Mouse (Mus musculus): Measurements from ENCODE around the gene Msrb3. TPM values are rescaled to one million over a fixed set of nuclear protein-coding genes. Genes with fewer than 3 reads are reported as not detected.
A peak's percentile ranks its signal among the peaks of the same experiment; 100 is the strongest.

Msrb3 gene
- polyA plus RNA-seq, 2 experiments = 13.9 to 28.8 TPM

DNA sequence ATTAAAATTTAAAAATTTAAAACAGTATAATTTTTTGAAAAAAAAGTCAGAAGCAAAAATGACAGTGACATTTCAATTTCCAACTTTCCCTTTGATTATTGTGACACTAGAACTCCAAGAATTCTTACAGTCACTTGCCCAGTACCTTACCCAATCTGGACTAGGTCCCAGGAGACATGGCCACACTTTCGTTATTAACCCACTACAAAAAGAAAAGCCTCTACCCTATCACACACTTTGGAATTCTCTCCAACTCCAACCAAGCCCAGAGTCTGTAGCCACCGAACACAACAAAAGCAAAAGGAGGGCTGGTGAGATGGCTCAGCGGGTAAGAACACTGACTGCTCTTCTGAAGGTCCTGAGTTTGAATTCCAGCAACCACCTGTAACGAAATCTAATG is 7.8 kb downstream of the Msrb3 start:
- DNase-seq (ENCODE audit: low spot score) = no peak
- WGBS = 95% methylated on average over 4 of the region's 4 CpGs
- Histone ChIP-seq H3K9ac (ENCODE audit: low read depth, low read length, severe bottlenecking) (no peak overlapping the region), H3K4me2 (replicated peaks; ENCODE audit: low read depth, low read length, severe bottlenecking) (no peak overlapping the region), H3K9me3 (ENCODE audit: control insufficient read depth, low read length) (no peaks in the 10 kb centered on the region), H3K36me3 (ENCODE audit: control insufficient read depth, insufficient read depth, low read length) (no peaks in the 10 kb centered on the region; the same call in 1 of the 2 replicates), H3K4me1 (ENCODE audit: control insufficient read depth, insufficient read depth, low read length) (no peaks in the 10 kb centered on the region), H3K27me3 (ENCODE audit: control insufficient read depth, insufficient read depth, low read length) (no peaks in the 10 kb centered on the region), H3K4me3 (replicated peaks; ENCODE audit: low read length) (no peak overlapping the region), H3K27ac (replicated peaks; ENCODE audit: low read depth, low read length) (no peak overlapping the region)
- ATAC-seq (ENCODE audit: low FRiP score, low read depth) = no peak
- no peak for TF ChIP-seq POLR2A (IDR thresholded peaks at IDR 0.05; ENCODE audit: borderline replicate concordance, extremely low read depth, insufficient read depth, insufficient read length)

DNA sequence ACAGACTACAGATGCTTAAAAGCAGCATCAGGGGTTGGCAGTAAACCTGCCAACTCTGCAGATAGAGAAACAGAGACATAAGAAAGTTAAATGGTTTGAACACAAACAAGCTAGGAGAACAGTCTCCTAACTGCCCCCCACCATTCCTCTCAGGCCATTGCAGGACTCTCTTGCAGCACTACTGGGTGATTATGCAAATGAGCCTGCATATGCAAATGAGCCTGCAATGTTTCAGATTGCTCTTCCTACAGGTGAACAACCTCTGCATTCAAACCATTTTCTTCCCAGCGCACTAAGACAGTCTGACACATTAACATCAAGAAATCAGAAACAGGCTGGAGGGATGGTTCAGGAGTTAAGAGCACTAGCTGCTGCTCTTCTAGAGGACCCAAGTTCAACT is 8.3 kb downstream of the Msrb3 start:
- Histone ChIP-seq H3K9me3 (ENCODE audit: control insufficient read depth, low read length) (no peaks in the 10 kb centered on the region), H3K4me3 (replicated peaks; ENCODE audit: low read length) (no peak overlapping the region), H3K4me1 (ENCODE audit: control insufficient read depth, insufficient read depth, low read length) (no peaks in the 10 kb centered on the region), H3K27me3 (ENCODE audit: control insufficient read depth, insufficient read depth, low read length) (no peaks in the 10 kb centered on the region), H3K36me3 (ENCODE audit: control insufficient read depth, insufficient read depth, low read length) (no peaks in the 10 kb centered on the region; the same call in 1 of the 2 replicates), H3K9ac (ENCODE audit: low read depth, low read length, severe bottlenecking) (no peak overlapping the region), H3K27ac (replicated peaks; ENCODE audit: low read depth, low read length) (no peak overlapping the region), H3K4me2 (replicated peaks; ENCODE audit: low read depth, low read length, severe bottlenecking) (no peak overlapping the region)
- 100% methylated on average over 1 of the region's 1 CpGs for WGBS
- ATAC-seq (ENCODE audit: low FRiP score, low read depth) (no peak), DNase-seq (ENCODE audit: low spot score) (no peak)
- no peak for TF ChIP-seq POLR2A (IDR thresholded peaks at IDR 0.05; ENCODE audit: borderline replicate concordance, extremely low read depth, insufficient read depth, insufficient read length)

DNA sequence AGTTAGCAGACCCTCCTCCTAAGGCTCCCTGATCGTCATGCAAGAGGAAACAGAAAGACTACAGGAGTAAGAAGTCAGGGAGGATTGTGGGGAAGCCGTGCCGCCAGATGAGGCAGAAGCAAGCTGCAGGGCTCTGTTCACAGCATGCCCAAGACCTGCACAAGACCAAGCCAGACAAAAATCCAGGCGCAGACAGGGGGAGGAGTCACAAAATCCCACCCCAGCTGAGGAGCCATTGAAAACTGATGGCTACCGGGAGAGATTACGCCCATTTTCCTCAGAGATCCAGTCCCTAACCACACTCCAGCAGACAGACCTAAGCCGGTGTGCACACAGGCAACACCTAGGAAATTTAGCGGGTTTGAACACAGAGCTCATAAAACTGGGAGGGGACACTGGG is 10.4 kb downstream of the Msrb3 start:
- no peak overlapping the region for H3K27ac ChIP-seq (replicated peaks; ENCODE audit: low read depth, low read length)
- no peak overlapping the region for H3K4me3 ChIP-seq (replicated peaks; ENCODE audit: low read length)
- H3K4me2 ChIP-seq (replicated peaks; ENCODE audit: low read depth, low read length, severe bottlenecking) = no peak overlapping the region
- DNase-seq (ENCODE audit: low spot score) (no peak), ATAC-seq (ENCODE audit: low FRiP score, low read depth) (no peak)
- WGBS = 89% methylated on average over 8 of the region's 8 CpGs
- H3K9me3 ChIP-seq (ENCODE audit: control insufficient read depth, low read length) = no peaks in the 10 kb centered on the region
- H3K4me1 ChIP-seq (ENCODE audit: control insufficient read depth, insufficient read depth, low read length) = peaks cover 4% of the 10 kb centered on the region
- no peaks in the 10 kb centered on the region for H3K27me3 ChIP-seq (ENCODE audit: control insufficient read depth, insufficient read depth, low read length)
- no peak overlapping the region for H3K9ac ChIP-seq (ENCODE audit: low read depth, low read length, severe bottlenecking)
- peaks cover 3% of the 10 kb centered on the region; the same call in 1 of the 2 replicates for H3K36me3 ChIP-seq (ENCODE audit: control insufficient read depth, insufficient read depth, low read length)
- TF ChIP-seq POLR2A (IDR thresholded peaks at IDR 0.05; ENCODE audit: borderline replicate concordance, extremely low read depth, insufficient read depth, insufficient read length) = no peak

DNA sequence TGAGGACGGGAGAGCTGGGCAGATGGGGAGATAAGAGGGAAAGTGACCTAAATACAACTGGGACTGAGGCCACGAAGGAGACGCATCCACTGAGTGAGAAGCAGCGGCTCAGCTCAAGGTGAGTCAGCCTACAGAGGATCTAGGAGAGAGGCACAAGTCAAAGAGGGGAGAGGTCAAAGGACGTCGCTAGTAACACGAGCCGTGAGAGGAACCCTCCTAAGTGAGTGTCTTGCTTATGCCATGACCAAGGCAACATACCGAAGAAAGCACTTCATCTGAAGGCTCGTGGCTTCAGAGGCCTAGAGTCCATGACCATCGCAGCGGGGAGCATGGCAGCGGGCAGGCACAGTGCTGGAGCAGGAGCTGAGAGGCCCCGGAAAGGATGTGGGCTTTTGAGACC is 14.7 kb downstream of the Msrb3 start:
- DNase-seq (ENCODE audit: low spot score) = no peak
- H3K4me3 ChIP-seq (replicated peaks; ENCODE audit: low read length) = no peak overlapping the region
- peaks cover 15% of the 10 kb centered on the region for H3K4me1 ChIP-seq (ENCODE audit: control insufficient read depth, insufficient read depth, low read length)
- no peak overlapping the region for H3K27ac ChIP-seq (replicated peaks; ENCODE audit: low read depth, low read length)
- H3K9ac ChIP-seq (ENCODE audit: low read depth, low read length, severe bottlenecking) = no peak overlapping the region
- ATAC-seq (ENCODE audit: low FRiP score, low read depth) = no peak
- 0 out of 2 replicates have a peak, but pooled peaks cover 3% of the 10 kb centered on the region for H3K36me3 ChIP-seq (ENCODE audit: control insufficient read depth, insufficient read depth, low read length)
- no peaks in the 10 kb centered on the region for H3K9me3 ChIP-seq (ENCODE audit: control insufficient read depth, low read length)
- no peak for TF ChIP-seq POLR2A (IDR thresholded peaks at IDR 0.05; ENCODE audit: borderline replicate concordance, extremely low read depth, insufficient read depth, insufficient read length)
- H3K4me2 ChIP-seq (replicated peaks; ENCODE audit: low read depth, low read length, severe bottlenecking) = no peak overlapping the region
- WGBS = 91% methylated on average over 14 of the region's 14 CpGs
- no peaks in the 10 kb centered on the region for H3K27me3 ChIP-seq (ENCODE audit: control insufficient read depth, insufficient read depth, low read length)

DNA sequence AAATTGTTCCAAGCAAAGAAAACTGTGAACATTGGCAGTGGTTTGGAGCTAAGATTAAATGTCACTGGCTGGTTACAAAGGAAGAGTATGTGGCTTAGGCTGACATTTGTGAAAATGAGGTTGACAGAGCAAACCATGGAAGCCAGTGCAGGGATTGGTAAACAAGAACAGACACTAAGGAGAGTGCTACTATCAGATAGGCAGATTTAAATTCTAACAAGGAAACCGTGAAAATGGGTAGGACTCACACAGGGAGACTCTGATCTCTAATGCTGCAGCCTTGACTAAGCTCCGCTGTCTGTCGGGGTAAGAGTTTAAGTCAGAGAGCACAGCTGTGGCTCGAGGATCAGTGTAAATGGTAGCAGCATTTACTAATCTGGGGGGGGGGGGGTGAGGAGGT is 15.2 kb downstream of the Msrb3 start:
- no peak for TF ChIP-seq POLR2A (IDR thresholded peaks at IDR 0.05; ENCODE audit: borderline replicate concordance, extremely low read depth, insufficient read depth, insufficient read length)
- DNase-seq (ENCODE audit: low spot score) (no peak), ATAC-seq (ENCODE audit: low FRiP score, low read depth) (no peak)
- H3K27me3 ChIP-seq (ENCODE audit: control insufficient read depth, insufficient read depth, low read length) = no peaks in the 10 kb centered on the region
- 74% methylated on average over 4 of the region's 4 CpGs for WGBS
- 0 out of 2 replicates have a peak, but pooled peaks cover 3% of the 10 kb centered on the region for H3K36me3 ChIP-seq (ENCODE audit: control insufficient read depth, insufficient read depth, low read length)
- peak overlapping the region; percentile 57; the same call in 1 of the 2 replicates for H3K4me2 ChIP-seq (replicated peaks; ENCODE audit: low read depth, low read length, severe bottlenecking)
- H3K9ac ChIP-seq (ENCODE audit: low read depth, low read length, severe bottlenecking) = no peak overlapping the region
- H3K4me3 ChIP-seq (replicated peaks; ENCODE audit: low read length) = no peak overlapping the region
- H3K9me3 ChIP-seq (ENCODE audit: control insufficient read depth, low read length) = no peaks in the 10 kb centered on the region
- H3K4me1 ChIP-seq (ENCODE audit: control insufficient read depth, insufficient read depth, low read length) = peaks cover 15% of the 10 kb centered on the region
- no peak overlapping the region for H3K27ac ChIP-seq (replicated peaks; ENCODE audit: low read depth, low read length)

DNA sequence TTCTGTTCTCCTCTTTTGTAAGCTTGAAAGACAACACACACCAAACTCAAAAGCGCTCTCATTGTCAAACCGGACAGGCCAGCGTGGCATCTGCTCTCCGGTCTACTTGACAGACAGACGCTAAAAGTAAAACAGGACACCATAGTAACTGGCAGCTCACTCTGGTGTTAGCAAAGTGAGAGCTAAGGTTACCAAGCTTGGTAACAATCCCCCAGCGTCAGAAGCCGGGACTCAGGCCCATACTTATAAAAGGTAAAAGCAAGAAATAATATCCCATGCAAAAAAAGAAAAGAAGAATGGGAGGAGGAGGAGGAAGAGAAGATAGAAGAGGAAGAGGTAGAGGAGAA is 15.9 kb downstream of the Msrb3 start:
- H3K27ac ChIP-seq (replicated peaks; ENCODE audit: low read depth, low read length) = peak overlapping the region; percentile 48; the same call in 1 of the 2 replicates
- peak; percentile 51; the same call in 1 of the 2 replicates for ATAC-seq (ENCODE audit: low FRiP score, low read depth)

More for the DNA sequence above, 15.9 kb downstream of the Msrb3 start:
- Histone ChIP-seq H3K4me1 (ENCODE audit: control insufficient read depth, insufficient read depth, low read length) (peaks cover 15% of the 10 kb centered on the region), H3K27me3 (ENCODE audit: control insufficient read depth, insufficient read depth, low read length) (no peaks in the 10 kb centered on the region), H3K36me3 (ENCODE audit: control insufficient read depth, insufficient read depth, low read length) (0 out of 2 replicates have a peak, but pooled peaks cover 3% of the 10 kb centered on the region), H3K4me2 (replicated peaks; ENCODE audit: low read depth, low read length, severe bottlenecking) (peak overlapping the region; percentile 57), H3K9me3 (ENCODE audit: control insufficient read depth, low read length) (no peaks in the 10 kb centered on the region), H3K9ac (ENCODE audit: low read depth, low read length, severe bottlenecking) (peak overlapping the region; percentile 29; the same call in 1 of the 2 replicates), H3K4me3 (replicated peaks; ENCODE audit: low read length) (peak overlapping the region; percentile 27)
- 9% methylated on average over 7 of the region's 7 CpGs for WGBS
- no peak for TF ChIP-seq POLR2A (IDR thresholded peaks at IDR 0.05; ENCODE audit: borderline replicate concordance, extremely low read depth, insufficient read depth, insufficient read length)
- DNase-seq (ENCODE audit: low spot score) = no peak
